Comparison of ENCODE assay signal across 8 mouse cellular contexts in the genomic region with DNA sequence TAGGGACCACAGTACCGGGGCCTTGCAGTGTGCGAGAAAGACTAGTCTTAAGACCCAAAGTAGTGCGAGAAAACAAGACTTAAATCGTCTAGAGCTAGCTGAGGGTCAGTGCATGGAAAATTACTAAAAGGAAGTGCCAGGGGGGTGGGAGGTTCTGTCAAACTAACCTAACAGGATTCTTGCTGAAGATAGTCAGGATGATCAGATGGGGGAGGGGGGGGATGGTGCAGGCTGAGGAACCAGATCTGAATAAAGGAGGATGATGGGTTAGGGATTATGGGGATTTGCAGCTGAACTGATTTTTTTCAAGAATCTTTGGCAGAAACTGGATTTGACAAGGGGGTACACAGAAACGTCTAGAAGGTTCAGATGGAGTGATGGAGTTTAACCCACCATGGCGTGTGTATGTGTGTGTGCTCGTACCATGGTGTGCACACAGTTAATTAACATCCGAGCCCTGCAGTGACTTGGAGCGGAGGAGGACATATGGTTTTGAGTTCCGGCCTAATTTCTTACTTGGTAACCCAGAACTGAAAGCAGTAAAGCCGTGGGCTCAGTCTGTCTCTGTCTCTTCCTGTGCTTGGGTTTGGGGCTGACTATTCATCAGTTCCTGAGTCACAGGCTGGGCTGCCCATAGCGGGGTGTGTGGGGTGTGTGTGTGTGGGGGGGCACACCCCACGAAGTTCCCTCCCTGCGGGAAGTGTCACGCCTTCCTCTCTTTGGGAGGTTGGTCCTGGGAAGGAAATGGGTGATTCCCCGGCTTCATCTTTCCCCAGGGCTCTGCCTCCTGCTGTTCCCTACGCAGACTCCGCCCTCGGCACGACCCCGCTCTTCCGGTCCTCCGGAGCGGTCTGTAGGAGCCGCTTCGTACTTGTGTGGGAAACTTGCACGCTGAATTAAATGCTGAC. TPM values are rescaled to one million over a fixed set of nuclear protein-coding genes. Genes with fewer than 3 reads are reported as not detected.
A peak's percentile ranks its signal among the peaks of the same experiment; 100 is the strongest.
DNase-seq lines count a peak whose midpoint lies in the region; ATAC-seq and TF ChIP-seq lines count a peak whose summit lies in the region.

No protein-coding gene starts in this region.

- peak overlapping the region; percentile 41 for H3K4me3 ChIP-seq in limb, embryonic 14.5 days (replicated peaks; ENCODE audit: low read length)
- H3K4me3 ChIP-seq in midbrain, embryonic 14.5 days (replicated peaks; ENCODE audit: low read depth, low read length) = peak overlapping the region; percentile 38

- H3K4me2 ChIP-seq in limb, embryonic 14.5 days (replicated peaks; ENCODE audit: low read depth, low read length, severe bottlenecking) = peak overlapping the region; percentile 53
- peak overlapping the region; percentile 75 for H3K4me2 ChIP-seq in midbrain, embryonic 14.5 days (ENCODE audit: low read length)

- peak overlapping the region; percentile 51 for H3K9ac ChIP-seq in limb, embryonic 14.5 days (ENCODE audit: low read depth, low read length, severe bottlenecking)
- H3K9ac ChIP-seq in midbrain, embryonic 14.5 days (replicated peaks; ENCODE audit: low read length) = peak overlapping the region; percentile 55

- ATAC-seq in common myeloid progenitor, adult 5-6 weeks (replicated peaks; ENCODE audit: low read depth, poor library complexity, severe bottlenecking) = peak; percentile 78
- peak; percentile 90 for ATAC-seq in limb, embryonic 14.5 days (ENCODE audit: low FRiP score, low read depth)
- ATAC-seq in midbrain, embryonic 14.5 days (ENCODE audit: low FRiP score, low TSS enrichment) = peak; percentile 83

- no peaks in the 10 kb centered on the region for H3K9me3 ChIP-seq in limb, embryonic 14.5 days (ENCODE audit: control insufficient read depth, low read length)
- no peaks in the 10 kb centered on the region for H3K9me3 ChIP-seq in midbrain, embryonic 14.5 days (ENCODE audit: control insufficient read depth, low read length)

- H3K4me1 ChIP-seq in limb, embryonic 14.5 days (ENCODE audit: control insufficient read depth, insufficient read depth, low read length) = peaks cover 10% of the 10 kb centered on the region; the same call in 1 of the 2 replicates
- H3K4me1 ChIP-seq in midbrain, embryonic 14.5 days (ENCODE audit: control insufficient read depth, insufficient read depth, low read length) = peaks cover 14% of the 10 kb centered on the region; the same call in 1 of the 2 replicates

- TF ChIP-seq POLR2A in limb, embryonic 14.5 days (IDR thresholded peaks at IDR 0.05; ENCODE audit: borderline replicate concordance, extremely low read depth, insufficient read depth, insufficient read length) = peak; percentile 75; the same call in 1 of the 2 replicates

- intact Hi-C loops in gastrocnemius, postnatal 14 days (cut with DNase I; ENCODE audit: low total_unique reads) = no loop called here

- no peaks in the 10 kb centered on the region for H3K36me3 ChIP-seq in limb, embryonic 14.5 days (ENCODE audit: control insufficient read depth, insufficient read depth, low read length)
- no peaks in the 10 kb centered on the region for H3K36me3 ChIP-seq in midbrain, embryonic 14.5 days (ENCODE audit: control insufficient read depth, insufficient read depth, low read length)
- H3K36me3 ChIP-seq in splenic B cell, adult 2 months (ENCODE audit: control insufficient read depth, insufficient read depth, low read length, poor library complexity, severe bottlenecking) = peaks cover 3% of the 10 kb centered on the region

- peak overlapping the region; percentile 81 for H3K27ac ChIP-seq in limb, embryonic 14.5 days (replicated peaks; ENCODE audit: low read depth, low read length)
- peak overlapping the region; percentile 64; the same call in 1 of the 2 replicates for H3K27ac ChIP-seq in midbrain, embryonic 14.5 days (replicated peaks; ENCODE audit: low read depth, low read length)

- 9% methylated on average over 27 of the region's 27 CpGs for WGBS in limb, embryonic 14.5 days
- 17% methylated on average over 27 of the region's 27 CpGs for WGBS in midbrain, embryonic 14.5 days

- peak; percentile 71 for DNase-seq in ovary, adult 18-20 months (ENCODE audit: low spot score)
- DNase-seq in ovary, postnatal 10 days (ENCODE audit: low spot score) = no peak
- peak; percentile 72 for DNase-seq in gastrocnemius, postnatal 14 days
- DNase-seq in induced T-regulatory cell, adult 2 months (ENCODE audit: low read depth) = peak; percentile 90
- DNase-seq in limb, embryonic 14.5 days (ENCODE audit: low spot score) = peak; percentile 80
- peak; percentile 80 for DNase-seq in midbrain, embryonic 14.5 days
- DNase-seq in splenic B cell, adult 2 months (ENCODE audit: low read depth, low spot score) = peak; percentile 66

- H3K27me3 ChIP-seq in limb, embryonic 14.5 days (ENCODE audit: control insufficient read depth, insufficient read depth, low read length) = no peaks in the 10 kb centered on the region
- no peaks in the 10 kb centered on the region for H3K27me3 ChIP-seq in midbrain, embryonic 14.5 days (ENCODE audit: control insufficient read depth, insufficient read depth, low read length)
- H3K27me3 ChIP-seq in splenic B cell, adult 2 months (ENCODE audit: control insufficient read depth, insufficient read depth, low read length, poor library complexity, severe bottlenecking) = no peaks in the 10 kb centered on the region

RNA-seq across cellular contexts. Expression of a gene that starts 8.2 kb away (rescaled TPM):
- 32.4 and 56.4 TPM in 2 replicates for total RNA-seq in common myeloid progenitor, adult 5-6 weeks (2017)
- 10 to 100 TPM; 11.5 to 15.4 TPM for total RNA-seq in gastrocnemius, postnatal 14 days (2021)
- polyA plus RNA-seq in limb, embryonic 14.5 days (2012; rRNA removed) = 29.2 and 30.9 TPM in 2 replicates
- 80.7 and 86.6 TPM in 2 replicates for polyA plus RNA-seq in limb, embryonic 14.5 days (2014; fragmentation: Nextera tagmentation; extraction: Ambion mirVana)
- polyA plus RNA-seq in midbrain, embryonic 14.5 days (2014; fragmentation: Nextera tagmentation; extraction: Ambion mirVana) = 3.3 and 8.6 TPM in 2 replicates

RNA-seq across cellular contexts. Expression of a gene that starts 30.9 kb away (rescaled TPM):
- not detected in 2 replicates for total RNA-seq in common myeloid progenitor, adult 5-6 weeks (2017)
- under 1 TPM; 0.78 to 0.98 TPM for total RNA-seq in gastrocnemius, postnatal 14 days (2021)
- polyA plus RNA-seq in limb, embryonic 14.5 days (2012; rRNA removed) = 0.36 and 0.43 TPM in 2 replicates
- not detected in 2 replicates for polyA plus RNA-seq in limb, embryonic 14.5 days (2014; fragmentation: Nextera tagmentation; extraction: Ambion mirVana)
- polyA plus RNA-seq in midbrain, embryonic 14.5 days (2014; fragmentation: Nextera tagmentation; extraction: Ambion mirVana) = 0.98 and 1.1 TPM in 2 replicates

RNA-seq across cellular contexts. Expression of a gene that starts 45.8 kb away (rescaled TPM):
- 4.5 and 9.3 TPM in 2 replicates for total RNA-seq in common myeloid progenitor, adult 5-6 weeks (2017)
- total RNA-seq in gastrocnemius, postnatal 14 days (2021) = 1 to 10 TPM; 4.7 to 8.6 TPM
- polyA plus RNA-seq in limb, embryonic 14.5 days (2012; rRNA removed) = 13.7 and 18.6 TPM in 2 replicates
- polyA plus RNA-seq in limb, embryonic 14.5 days (2014; fragmentation: Nextera tagmentation; extraction: Ambion mirVana) = 19.4 and 20.3 TPM in 2 replicates
- polyA plus RNA-seq in midbrain, embryonic 14.5 days (2014; fragmentation: Nextera tagmentation; extraction: Ambion mirVana) = 13.5 and 19.8 TPM in 2 replicates

RNA-seq across cellular contexts. Expression of a gene that starts 45.9 kb away (rescaled TPM):
- 13.3 and 17.4 TPM in 2 replicates for total RNA-seq in common myeloid progenitor, adult 5-6 weeks (2017)
- total RNA-seq in gastrocnemius, postnatal 14 days (2021) = 10 to 100 TPM; 40.8 to 46.7 TPM
- 8.8 and 10.7 TPM in 2 replicates for polyA plus RNA-seq in limb, embryonic 14.5 days (2012; rRNA removed)
- polyA plus RNA-seq in limb, embryonic 14.5 days (2014; fragmentation: Nextera tagmentation; extraction: Ambion mirVana) = 16.1 and 19.0 TPM in 2 replicates
- 4.2 and 5.1 TPM in 2 replicates for polyA plus RNA-seq in midbrain, embryonic 14.5 days (2014; fragmentation: Nextera tagmentation; extraction: Ambion mirVana)
